Mouse (Mus musculus): ENCODE measurements at regions not wholly inside any gene's neighbourhood (a gene's known extent, or its start where the extent isn't known, plus 50 kb on each side); places are given as distances from the start of the nearest gene placed in this dataset.
A peak's percentile ranks its signal among the peaks of the same experiment; 100 is the strongest.

DNA sequence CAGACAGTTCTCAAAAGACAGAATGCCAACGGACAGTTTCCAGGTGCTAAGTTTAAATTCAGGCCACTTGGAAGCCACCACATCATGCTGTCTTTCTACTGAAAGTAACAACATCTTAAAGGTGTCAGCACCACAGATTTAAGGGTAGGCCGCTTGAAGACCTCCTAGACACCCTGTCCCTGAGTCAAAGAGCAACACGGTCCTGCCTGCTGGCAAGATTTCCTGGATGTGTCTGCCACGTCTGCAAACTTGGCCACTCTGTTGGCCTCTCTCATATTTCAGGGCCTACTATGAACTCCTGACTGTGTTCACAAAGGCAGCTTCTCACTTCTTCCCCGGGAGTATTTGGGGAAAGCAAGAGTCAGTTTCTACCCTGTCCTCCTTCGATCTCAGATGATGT, 194.7 kb upstream of the Esrrg start:
- no peak overlapping the region for H3K4me3 ChIP-seq
- no peak overlapping the region for H3K27ac ChIP-seq (replicated peaks)
- H3K4me2 ChIP-seq = no peak overlapping the region
- no peak for ATAC-seq (ENCODE audit: low read depth)
- 90% methylated on average over 6 of the region's 6 CpGs for WGBS
- no peaks in the 10 kb centered on the region for H3K9me3 ChIP-seq
- no peaks in the 10 kb centered on the region for H3K36me3 ChIP-seq
- H3K4me1 ChIP-seq (replicated peaks) = no peaks in the 10 kb centered on the region
- H3K9ac ChIP-seq = no peak overlapping the region
- no peaks in the 10 kb centered on the region for H3K27me3 ChIP-seq

DNA sequence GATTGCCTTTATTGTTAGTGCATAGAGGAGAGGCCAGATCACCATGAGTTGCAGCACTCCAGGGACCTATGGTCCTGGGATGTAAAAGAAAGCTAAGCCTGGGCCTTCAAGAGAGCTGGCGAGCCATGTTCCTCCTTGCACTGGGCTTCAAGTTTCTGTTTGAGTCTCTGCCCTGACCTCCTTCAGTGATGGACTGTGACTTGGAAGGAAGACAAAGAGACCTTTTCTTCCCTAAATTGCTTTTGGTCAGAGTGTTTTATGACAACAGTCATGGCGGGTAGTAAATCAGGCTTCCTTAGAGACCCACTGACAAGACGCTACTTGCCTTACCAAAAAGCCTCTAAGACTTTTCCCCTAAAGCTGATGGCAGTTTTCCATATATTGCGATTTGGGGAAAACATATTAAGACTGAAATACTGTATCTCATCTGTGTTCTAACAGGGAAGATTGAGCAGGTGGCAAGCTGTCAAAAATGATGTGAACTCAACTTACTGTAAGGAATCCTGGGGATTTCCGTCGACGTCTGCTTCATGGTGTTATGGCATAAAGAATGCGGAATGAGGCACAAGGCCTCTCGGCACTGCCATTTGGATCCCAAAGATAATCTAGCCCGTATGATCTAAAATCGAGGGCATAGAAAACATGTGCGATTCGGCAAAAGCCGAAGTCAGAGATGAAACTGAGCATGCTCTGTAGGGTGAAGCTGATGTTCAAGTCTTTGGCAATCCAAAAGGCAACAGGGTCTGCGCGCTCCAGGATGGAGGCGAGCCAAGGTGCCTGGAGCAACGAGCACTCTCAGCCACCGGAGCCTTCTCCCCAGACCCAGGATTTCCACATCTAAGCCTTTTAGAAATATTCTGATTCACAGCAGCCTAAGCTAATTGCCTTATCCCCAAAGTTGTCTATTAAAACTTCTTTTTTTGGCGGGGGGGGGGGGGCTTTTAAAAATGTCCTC, 190.1 kb upstream of the Esrrg start:
- Histone ChIP-seq H3K36me3 (no peaks in the 10 kb centered on the region), H3K4me3 (no peak overlapping the region), H3K9ac (no peak overlapping the region), H3K27me3 (no peaks in the 10 kb centered on the region), H3K27ac (replicated peaks) (no peak overlapping the region), H3K9me3 (no peaks in the 10 kb centered on the region), H3K4me1 (replicated peaks) (no peaks in the 10 kb centered on the region), H3K4me2 (no peak overlapping the region)
- ATAC-seq (ENCODE audit: low read depth) = no peak
- WGBS = 67% methylated on average over 20 of the region's 20 CpGs

DNA sequence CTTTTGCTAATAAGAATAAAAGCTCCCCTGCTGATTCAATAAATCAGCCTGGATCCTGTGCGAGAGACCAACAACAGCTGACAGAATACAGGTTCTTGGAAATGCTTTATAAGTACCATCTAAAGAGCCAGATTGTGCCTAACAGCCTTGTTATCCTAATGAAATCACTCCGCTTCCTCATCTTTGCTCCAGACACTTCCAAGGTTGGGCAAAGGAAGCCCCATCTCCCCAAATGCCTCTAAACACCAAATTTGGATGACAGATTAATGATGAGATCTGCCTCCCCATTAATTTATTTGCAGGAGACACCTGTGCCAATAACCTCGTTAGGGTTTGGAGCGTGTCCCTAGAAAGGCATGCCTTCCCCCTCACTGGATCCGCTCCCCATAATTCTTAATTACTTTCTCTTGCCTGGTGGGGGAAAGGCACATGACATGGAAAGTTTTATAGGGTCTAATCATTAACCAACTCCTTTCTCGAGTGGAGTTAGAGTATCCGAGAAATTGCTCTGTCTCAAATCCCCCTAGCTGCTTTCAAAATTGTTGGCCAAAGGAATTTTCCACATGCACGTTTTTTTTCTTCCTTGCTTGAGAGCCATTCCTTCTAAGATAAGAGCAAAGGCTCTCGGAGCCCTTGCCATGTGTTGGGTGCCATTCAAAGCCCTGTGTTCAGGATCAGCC, 179.9 kb upstream of the Esrrg start:
- H3K27me3 ChIP-seq = no peaks in the 10 kb centered on the region

DNA sequence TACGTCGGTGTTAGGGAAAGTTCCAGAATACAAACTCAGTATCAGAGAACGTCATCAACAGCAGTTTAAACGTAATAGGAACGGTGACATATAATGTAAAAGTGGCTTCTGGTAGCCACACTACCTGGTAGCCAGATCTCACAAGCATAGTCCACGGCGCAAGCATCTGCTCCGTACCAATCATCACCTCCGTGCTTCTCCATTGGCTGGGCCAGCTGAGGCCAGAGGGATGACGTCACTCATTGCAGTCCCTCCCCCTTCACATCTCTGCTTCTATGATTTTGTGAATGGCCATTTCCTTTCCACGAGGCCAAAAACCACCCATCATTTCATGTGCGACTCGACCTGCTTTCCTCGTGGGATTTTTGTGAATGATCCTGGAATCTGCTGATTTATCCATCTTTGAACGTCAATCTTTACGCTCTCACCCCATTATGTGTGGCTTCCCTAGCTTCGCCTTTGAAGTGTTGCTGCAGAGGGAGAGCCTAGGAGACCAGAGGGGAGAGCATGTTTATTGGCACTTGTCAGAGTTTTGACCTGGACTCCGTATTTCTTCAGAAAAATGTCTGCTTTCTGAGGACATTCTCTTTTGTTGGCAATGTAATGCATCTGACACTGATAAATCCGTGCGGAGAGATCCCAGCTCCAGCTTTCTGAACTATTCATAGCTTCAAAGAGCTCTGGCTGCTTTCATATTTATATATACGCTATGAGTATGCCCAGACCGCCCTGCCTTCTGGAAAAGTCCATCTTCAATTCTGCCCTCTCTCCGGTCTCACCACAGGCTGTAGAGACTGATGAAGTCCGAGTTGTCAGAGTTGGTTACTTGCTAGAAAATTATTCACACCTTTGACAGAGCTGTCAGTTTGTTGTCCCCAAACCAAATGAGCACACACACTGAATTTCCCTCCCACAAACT, 174.6 kb upstream of the Esrrg start:
- ATAC-seq (ENCODE audit: low read depth) = no peak
- Histone ChIP-seq H3K9me3 (no peaks in the 10 kb centered on the region), H3K4me1 (replicated peaks) (no peaks in the 10 kb centered on the region), H3K27ac (replicated peaks) (no peak overlapping the region), H3K36me3 (no peaks in the 10 kb centered on the region), H3K4me3 (no peak overlapping the region), H3K4me2 (no peak overlapping the region), H3K27me3 (no peaks in the 10 kb centered on the region), H3K9ac (no peak overlapping the region)
- 86% methylated on average over 24 of the region's 24 CpGs for WGBS

More for the DNA sequence above, 179.9 kb upstream of the Esrrg start:
- H3K9me3 ChIP-seq = no peaks in the 10 kb centered on the region
- H3K27ac ChIP-seq (replicated peaks) = no peak overlapping the region
- ATAC-seq (ENCODE audit: low read depth) = no peak
- 37% methylated on average over 9 of the region's 9 CpGs for WGBS
- H3K9ac ChIP-seq = no peak overlapping the region
- no peak overlapping the region for H3K4me3 ChIP-seq
- H3K4me1 ChIP-seq (replicated peaks) = no peaks in the 10 kb centered on the region
- H3K36me3 ChIP-seq = no peaks in the 10 kb centered on the region
- H3K4me2 ChIP-seq = no peak overlapping the region

DNA sequence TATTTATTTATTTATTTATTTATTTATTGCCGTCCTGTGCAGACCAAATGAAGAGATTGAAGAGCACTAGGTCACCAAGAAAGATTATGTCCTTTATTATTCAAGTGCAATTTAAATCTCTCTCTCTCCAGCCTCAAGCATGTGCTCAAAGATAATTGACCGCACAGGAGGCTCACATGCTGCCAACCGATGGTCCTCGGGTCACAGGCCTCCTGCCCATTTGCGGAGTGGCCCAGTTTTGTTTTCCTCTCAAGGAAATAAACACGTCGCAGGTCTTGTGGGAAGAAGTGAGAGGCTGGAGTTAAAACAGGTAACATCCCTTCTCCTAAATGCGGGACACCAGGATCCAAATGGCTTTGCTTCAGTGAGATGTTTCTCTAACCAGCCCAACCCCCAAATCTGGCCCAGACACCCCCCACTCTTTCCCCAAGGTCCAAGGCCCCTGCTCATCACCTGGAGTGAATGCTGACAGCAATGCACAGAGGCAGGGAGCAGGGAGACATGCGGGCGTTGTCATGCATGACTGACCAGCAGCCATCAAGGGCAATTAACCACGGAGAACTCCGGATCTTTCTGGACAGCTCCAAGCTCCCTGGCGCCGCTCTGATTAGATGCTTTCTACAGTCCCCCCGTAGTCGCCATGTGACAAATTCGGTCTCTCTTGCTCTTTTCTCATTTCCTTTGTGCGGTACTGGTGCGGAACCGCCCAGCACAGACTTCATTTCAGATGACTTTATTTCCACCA, 169.2 kb upstream of the Esrrg start:
- ATAC-seq (ENCODE audit: low read depth) = no peak

DNA sequence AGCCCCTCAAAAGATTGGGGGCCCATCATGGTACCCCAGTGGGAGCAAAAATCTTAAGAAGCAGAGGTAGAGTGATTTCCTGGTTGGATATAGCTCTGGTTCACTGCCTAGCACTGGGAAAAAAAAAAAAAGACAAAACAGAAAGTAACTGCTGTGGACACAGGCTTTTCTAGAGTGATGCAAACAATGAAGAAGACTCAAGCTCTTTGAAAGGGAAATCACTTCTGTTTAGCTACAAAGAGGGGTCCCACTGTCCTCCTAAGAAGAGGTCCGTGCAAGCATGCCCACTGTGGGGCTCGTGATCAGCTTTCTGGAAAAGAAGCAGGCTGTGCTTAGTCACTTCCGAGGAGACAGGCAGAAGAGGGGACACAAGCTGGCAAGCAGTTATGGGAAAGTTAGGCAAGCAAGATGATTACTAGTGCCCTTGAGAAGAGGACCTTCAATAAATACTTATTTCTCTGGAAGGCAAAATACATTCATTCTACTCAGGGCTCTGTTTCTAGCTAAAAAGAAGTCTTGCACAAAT, 166.9 kb upstream of the Esrrg start:
- peaks cover 3% of the 10 kb centered on the region; the same call in 1 of the 2 replicates for H3K4me1 ChIP-seq (replicated peaks)
- no peak overlapping the region for H3K9ac ChIP-seq
- H3K36me3 ChIP-seq = no peaks in the 10 kb centered on the region
- H3K4me3 ChIP-seq = no peak overlapping the region
- no peak overlapping the region for H3K4me2 ChIP-seq
- ATAC-seq (ENCODE audit: low read depth) = no peak
- no peak overlapping the region for H3K27ac ChIP-seq (replicated peaks)
- H3K9me3 ChIP-seq = no peaks in the 10 kb centered on the region
- H3K27me3 ChIP-seq = no peaks in the 10 kb centered on the region
- WGBS = 69% methylated on average over 3 of the region's 3 CpGs

More for the DNA sequence above, 169.2 kb upstream of the Esrrg start:
- H3K27me3 ChIP-seq = no peaks in the 10 kb centered on the region
- peaks cover 3% of the 10 kb centered on the region; the same call in 1 of the 2 replicates for H3K4me1 ChIP-seq (replicated peaks)
- no peak overlapping the region for H3K9ac ChIP-seq
- no peaks in the 10 kb centered on the region for H3K9me3 ChIP-seq
- 70% methylated on average over 20 of the region's 20 CpGs for WGBS
- no peaks in the 10 kb centered on the region for H3K36me3 ChIP-seq
- H3K4me2 ChIP-seq = 0 out of 2 replicates have a peak overlapping the region, but pooled peaks have one; percentile 4
- no peak overlapping the region for H3K4me3 ChIP-seq
- no peak overlapping the region for H3K27ac ChIP-seq (replicated peaks)

DNA sequence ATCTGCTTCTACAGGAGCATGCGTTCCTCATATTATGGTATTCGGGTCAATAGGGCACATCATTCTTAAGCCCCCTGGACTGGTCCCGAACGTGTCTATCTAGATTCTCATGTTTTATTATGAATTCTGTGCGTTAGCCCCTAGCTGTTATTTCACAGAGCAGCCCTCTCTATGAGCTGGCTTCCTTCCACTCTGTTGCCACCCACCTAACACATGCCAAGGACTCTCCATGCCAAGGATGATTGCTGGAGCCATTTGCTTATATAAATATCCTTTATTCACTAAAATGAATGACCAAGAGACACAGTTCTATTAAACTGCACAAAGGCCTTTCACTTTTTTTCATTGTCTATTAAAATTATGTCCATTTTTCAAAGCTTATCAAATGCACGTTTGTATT, 162.1 kb upstream of the Esrrg start:
- ATAC-seq (ENCODE audit: low read depth) = no peak
- Histone ChIP-seq H3K27ac (replicated peaks) (no peak overlapping the region), H3K9me3 (no peaks in the 10 kb centered on the region), H3K27me3 (no peaks in the 10 kb centered on the region), H3K36me3 (no peaks in the 10 kb centered on the region), H3K4me2 (no peak overlapping the region), H3K4me1 (replicated peaks) (no peaks in the 10 kb centered on the region; the same call in 1 of the 2 replicates), H3K4me3 (no peak overlapping the region), H3K9ac (no peak overlapping the region)
- WGBS = 84% methylated on average over 6 of the region's 6 CpGs

DNA sequence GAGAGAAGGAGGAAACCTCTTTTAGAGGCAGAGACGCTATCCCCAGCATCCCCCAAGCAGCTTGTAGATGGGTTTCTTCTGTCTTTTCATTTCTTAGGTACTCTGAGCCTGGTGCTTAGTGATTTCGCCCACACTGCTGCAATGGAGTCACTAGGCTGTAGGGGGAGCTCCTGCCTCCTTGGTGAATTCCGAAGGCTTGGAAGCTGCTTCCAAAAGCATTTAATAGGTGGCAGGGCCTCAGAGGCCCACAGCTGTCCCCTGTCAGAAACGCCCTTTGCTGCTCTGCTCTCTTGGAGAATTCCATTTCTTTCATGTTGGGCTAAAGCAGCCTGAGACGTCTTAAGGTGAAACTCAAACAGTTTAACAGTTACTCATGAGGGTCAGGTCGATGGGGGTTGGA, 160.4 kb upstream of the Esrrg start:
- ATAC-seq (ENCODE audit: low read depth) = no peak

DNA sequence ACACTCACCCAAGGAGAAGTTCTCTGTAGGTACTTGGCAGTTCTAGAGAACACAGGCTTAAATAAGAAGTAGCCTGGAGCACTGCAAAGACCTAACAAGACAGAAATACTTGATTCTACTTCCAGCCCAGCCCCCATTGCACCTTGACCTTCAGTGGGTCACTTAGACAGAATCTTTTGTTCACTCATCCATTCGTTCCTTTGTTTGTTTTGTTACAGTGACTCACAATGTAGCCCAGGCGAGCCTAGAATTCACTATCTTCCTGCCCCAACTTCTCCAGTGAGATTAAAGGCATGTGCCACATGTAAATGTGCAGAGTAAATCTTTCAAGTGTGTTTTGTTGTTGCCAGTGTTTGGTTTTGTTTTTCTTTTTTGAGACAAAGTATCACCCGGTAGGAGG, 158.5 kb upstream of the Esrrg start:
- Histone ChIP-seq H3K4me1 (replicated peaks) (no peaks in the 10 kb centered on the region; the same call in 1 of the 2 replicates), H3K36me3 (no peaks in the 10 kb centered on the region), H3K9me3 (no peaks in the 10 kb centered on the region), H3K4me2 (no peak overlapping the region), H3K27me3 (no peaks in the 10 kb centered on the region), H3K9ac (no peak overlapping the region), H3K4me3 (no peak overlapping the region), H3K27ac (replicated peaks) (no peak overlapping the region)
- 20% methylated on average over 3 of the region's 3 CpGs for WGBS
- ATAC-seq (ENCODE audit: low read depth) = no peak

More for the DNA sequence above, 160.4 kb upstream of the Esrrg start:
- Histone ChIP-seq H3K4me2 (0 out of 2 replicates have a peak overlapping the region, but pooled peaks have one; percentile 0), H3K9ac (no peak overlapping the region), H3K9me3 (no peaks in the 10 kb centered on the region), H3K4me3 (no peak overlapping the region), H3K27me3 (no peaks in the 10 kb centered on the region), H3K36me3 (no peaks in the 10 kb centered on the region), H3K27ac (replicated peaks) (no peak overlapping the region), H3K4me1 (replicated peaks) (no peaks in the 10 kb centered on the region; the same call in 1 of the 2 replicates)
- WGBS = 20% methylated on average over 6 of the region's 6 CpGs

DNA sequence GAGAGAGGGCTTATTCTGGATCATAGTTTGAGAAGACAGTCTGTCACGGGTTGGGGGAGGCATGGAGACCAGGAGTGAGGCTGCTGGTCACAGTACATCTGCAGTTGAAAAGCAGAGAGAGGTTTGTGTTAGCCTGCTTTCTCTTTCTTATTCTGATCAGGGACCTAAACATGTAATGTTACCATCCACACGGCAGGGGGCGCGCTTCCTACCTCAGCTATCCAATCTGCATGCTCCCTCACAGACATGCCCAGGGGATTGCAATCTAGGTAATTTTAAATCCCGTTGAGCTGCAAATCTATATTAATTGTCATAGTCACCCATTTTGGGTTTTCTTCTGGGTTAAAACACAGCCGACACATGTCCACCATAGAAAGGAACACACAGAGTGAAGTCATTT, 156.4 kb upstream of the Esrrg start:
- no peak for ATAC-seq (ENCODE audit: low read depth)
- Histone ChIP-seq H3K27me3 (no peaks in the 10 kb centered on the region), H3K4me3 (no peak overlapping the region), H3K4me1 (replicated peaks) (no peaks in the 10 kb centered on the region; the same call in 1 of the 2 replicates), H3K27ac (replicated peaks) (no peak overlapping the region), H3K9ac (no peak overlapping the region), H3K36me3 (no peaks in the 10 kb centered on the region), H3K4me2 (no peak overlapping the region), H3K9me3 (no peaks in the 10 kb centered on the region)
- 36% methylated on average over 6 of the region's 6 CpGs for WGBS

DNA sequence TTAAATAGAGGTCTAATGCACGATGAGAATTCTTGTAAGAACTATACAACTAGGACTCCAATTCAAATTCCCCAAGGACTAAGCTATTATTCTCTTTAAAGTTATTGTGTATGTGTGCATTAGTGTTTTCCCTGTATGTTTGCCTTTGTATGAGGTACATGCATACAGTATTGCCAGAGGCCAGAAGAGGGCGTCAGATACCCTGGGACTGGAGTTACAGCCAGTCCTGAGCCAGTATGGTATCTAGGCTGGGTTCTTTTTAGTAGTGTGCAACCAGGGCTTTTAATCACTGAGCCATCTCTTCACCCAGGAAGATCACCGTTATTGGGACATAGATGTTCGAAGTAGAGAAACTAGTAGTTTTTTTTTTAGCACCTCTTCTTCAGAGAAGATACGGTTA, 154.2 kb upstream of the Esrrg start:
- no peak overlapping the region for H3K9ac ChIP-seq
- H3K4me2 ChIP-seq = no peak overlapping the region
- H3K4me1 ChIP-seq (replicated peaks) = no peaks in the 10 kb centered on the region
- 60% methylated on average over 5 of the region's 5 CpGs for WGBS
- H3K4me3 ChIP-seq = no peak overlapping the region
- no peaks in the 10 kb centered on the region for H3K36me3 ChIP-seq
- no peaks in the 10 kb centered on the region for H3K27me3 ChIP-seq
- no peak for ATAC-seq (ENCODE audit: low read depth)
- 0 out of 2 replicates have a peak, but pooled peaks cover under 1% of the 10 kb centered on the region for H3K9me3 ChIP-seq
- H3K27ac ChIP-seq (replicated peaks) = no peak overlapping the region

Measured in neural tube, embryonic 13.5 days (tissue).